Mouse (Mus musculus): Measurements from ENCODE around the gene Itpr1. TPM values are rescaled to one million over a fixed set of nuclear protein-coding genes. Genes with fewer than 3 reads are reported as not detected.

Gene Itpr1
- polyA plus RNA-seq, 1 experiment: 42.5 TPM

- peaks cover 6% of the 10 kb centered on the region for H3K4me1 ChIP-seq (ENCODE audit: control insufficient read depth, insufficient read depth, low read length)
- no peak for TF ChIP-seq EP300 (IDR thresholded peaks at IDR 0.05; ENCODE audit: insufficient read depth, low read depth, low read length)
- no peak for TF ChIP-seq CTCF (IDR thresholded peaks at IDR 0.05; ENCODE audit: low read depth, low read length)
- no peaks in the 10 kb centered on the region for H3K36me3 ChIP-seq (ENCODE audit: control insufficient read depth, insufficient read depth, low read length, poor library complexity, severe bottlenecking)
- H3K27me3 ChIP-seq (ENCODE audit: control insufficient read depth, insufficient read depth, low read length, poor library complexity, severe bottlenecking): no peaks in the 10 kb centered on the region
- no peak overlapping the region for H3K9ac ChIP-seq (ENCODE audit: low read depth, poor library complexity, severe bottlenecking)
- no peaks in the 10 kb centered on the region for H3K9me3 ChIP-seq (replicated peaks; ENCODE audit: control insufficient read depth, insufficient read depth, low read length, poor library complexity, severe bottlenecking)
- H3K4me3 ChIP-seq (ENCODE audit: low read depth, low read length): no peak overlapping the region
- 0 out of 2 replicates have a peak overlapping the region, but pooled peaks have one; percentile 15 for H3K27ac ChIP-seq (ENCODE audit: insufficient read depth, low read length)
Measured at GRCm38 (mm10) chr6:108572646-108573045, 359.8 kb downstream of the Itpr1 start.

- Histone ChIP-seq H3K27ac (ENCODE audit: insufficient read depth, low read length) (no peak overlapping the region), H3K4me3 (ENCODE audit: low read depth, low read length) (no peak overlapping the region), H3K9ac (ENCODE audit: low read depth, poor library complexity, severe bottlenecking) (no peak overlapping the region), H3K4me1 (ENCODE audit: control insufficient read depth, insufficient read depth, low read length) (peaks cover 6% of the 10 kb centered on the region), H3K9me3 (replicated peaks; ENCODE audit: control insufficient read depth, insufficient read depth, low read length, poor library complexity, severe bottlenecking) (no peaks in the 10 kb centered on the region), H3K36me3 (ENCODE audit: control insufficient read depth, insufficient read depth, low read length, poor library complexity, severe bottlenecking) (no peaks in the 10 kb centered on the region), H3K27me3 (ENCODE audit: control insufficient read depth, insufficient read depth, low read length, poor library complexity, severe bottlenecking) (no peaks in the 10 kb centered on the region)
- TF ChIP-seq POLR2A (IDR thresholded peaks at IDR 0.05; ENCODE audit: insufficient read depth, low read length) (no peak), CTCF (IDR thresholded peaks at IDR 0.05; ENCODE audit: low read depth, low read length) (no peak), EP300 (IDR thresholded peaks at IDR 0.05; ENCODE audit: insufficient read depth, low read depth, low read length) (no peak)
Measured at GRCm38 (mm10) chr6:108577056-108577455, 364.2 kb downstream of the Itpr1 start.

- H3K27ac ChIP-seq (ENCODE audit: insufficient read depth, low read length): no peak overlapping the region
- H3K36me3 ChIP-seq (ENCODE audit: control insufficient read depth, insufficient read depth, low read length, poor library complexity, severe bottlenecking): no peaks in the 10 kb centered on the region
- TF ChIP-seq POLR2A (IDR thresholded peaks at IDR 0.05; ENCODE audit: insufficient read depth, low read length) (no peak), CTCF (IDR thresholded peaks at IDR 0.05; ENCODE audit: low read depth, low read length) (no peak), EP300 (IDR thresholded peaks at IDR 0.05; ENCODE audit: insufficient read depth, low read depth, low read length) (no peak)
- no peak overlapping the region for H3K4me3 ChIP-seq (ENCODE audit: low read depth, low read length)
- no peaks in the 10 kb centered on the region for H3K27me3 ChIP-seq (ENCODE audit: control insufficient read depth, insufficient read depth, low read length, poor library complexity, severe bottlenecking)
- no peak overlapping the region for H3K9ac ChIP-seq (ENCODE audit: low read depth, poor library complexity, severe bottlenecking)
- H3K9me3 ChIP-seq (replicated peaks; ENCODE audit: control insufficient read depth, insufficient read depth, low read length, poor library complexity, severe bottlenecking): no peaks in the 10 kb centered on the region
- no peaks in the 10 kb centered on the region for H3K4me1 ChIP-seq (ENCODE audit: control insufficient read depth, insufficient read depth, low read length)
Measured at GRCm38 (mm10) chr6:108588426-108588825, 375.5 kb downstream of the Itpr1 start.

- no peak overlapping the region for H3K9ac ChIP-seq (ENCODE audit: low read depth, poor library complexity, severe bottlenecking)
- no peaks in the 10 kb centered on the region for H3K4me1 ChIP-seq (ENCODE audit: control insufficient read depth, insufficient read depth, low read length)
- no peaks in the 10 kb centered on the region for H3K27me3 ChIP-seq (ENCODE audit: control insufficient read depth, insufficient read depth, low read length, poor library complexity, severe bottlenecking)
- no peak overlapping the region for H3K27ac ChIP-seq (ENCODE audit: insufficient read depth, low read length)
- TF ChIP-seq CTCF (IDR thresholded peaks at IDR 0.05; ENCODE audit: low read depth, low read length) (no peak), EP300 (IDR thresholded peaks at IDR 0.05; ENCODE audit: insufficient read depth, low read depth, low read length) (no peak), POLR2A (IDR thresholded peaks at IDR 0.05; ENCODE audit: insufficient read depth, low read length) (no peak)
- no peaks in the 10 kb centered on the region for H3K36me3 ChIP-seq (ENCODE audit: control insufficient read depth, insufficient read depth, low read length, poor library complexity, severe bottlenecking)
- H3K4me3 ChIP-seq (ENCODE audit: low read depth, low read length): no peak overlapping the region
- no peaks in the 10 kb centered on the region for H3K9me3 ChIP-seq (replicated peaks; ENCODE audit: control insufficient read depth, insufficient read depth, low read length, poor library complexity, severe bottlenecking)
Measured at GRCm38 (mm10) chr6:108592227-108592626, 379.3 kb downstream of the Itpr1 start.

- no peaks in the 10 kb centered on the region for H3K9me3 ChIP-seq (replicated peaks; ENCODE audit: control insufficient read depth, insufficient read depth, low read length, poor library complexity, severe bottlenecking)
- no peaks in the 10 kb centered on the region for H3K27me3 ChIP-seq (ENCODE audit: control insufficient read depth, insufficient read depth, low read length, poor library complexity, severe bottlenecking)
- H3K9ac ChIP-seq (ENCODE audit: low read depth, poor library complexity, severe bottlenecking): no peak overlapping the region
- no peaks in the 10 kb centered on the region for H3K4me1 ChIP-seq (ENCODE audit: control insufficient read depth, insufficient read depth, low read length)
- no peaks in the 10 kb centered on the region for H3K36me3 ChIP-seq (ENCODE audit: control insufficient read depth, insufficient read depth, low read length, poor library complexity, severe bottlenecking)
- H3K27ac ChIP-seq (ENCODE audit: insufficient read depth, low read length): no peak overlapping the region
- H3K4me3 ChIP-seq (ENCODE audit: low read depth, low read length): no peak overlapping the region
- TF ChIP-seq CTCF (IDR thresholded peaks at IDR 0.05; ENCODE audit: low read depth, low read length): no peak
- no peak for TF ChIP-seq EP300 (IDR thresholded peaks at IDR 0.05; ENCODE audit: insufficient read depth, low read depth, low read length)
- TF ChIP-seq POLR2A (IDR thresholded peaks at IDR 0.05; ENCODE audit: insufficient read depth, low read length): no peak
Measured at GRCm38 (mm10) chr6:108592636-108593035, 379.7 kb downstream of the Itpr1 start.

- Histone ChIP-seq H3K9me3 (replicated peaks; ENCODE audit: control insufficient read depth, insufficient read depth, low read length, poor library complexity, severe bottlenecking) (no peaks in the 10 kb centered on the region), H3K36me3 (ENCODE audit: control insufficient read depth, insufficient read depth, low read length, poor library complexity, severe bottlenecking) (no peaks in the 10 kb centered on the region), H3K9ac (ENCODE audit: low read depth, poor library complexity, severe bottlenecking) (no peak overlapping the region), H3K27me3 (ENCODE audit: control insufficient read depth, insufficient read depth, low read length, poor library complexity, severe bottlenecking) (no peaks in the 10 kb centered on the region), H3K27ac (ENCODE audit: insufficient read depth, low read length) (no peak overlapping the region), H3K4me1 (ENCODE audit: control insufficient read depth, insufficient read depth, low read length) (no peaks in the 10 kb centered on the region), H3K4me3 (ENCODE audit: low read depth, low read length) (no peak overlapping the region)
- TF ChIP-seq EP300 (IDR thresholded peaks at IDR 0.05; ENCODE audit: insufficient read depth, low read depth, low read length) (no peak), CTCF (IDR thresholded peaks at IDR 0.05; ENCODE audit: low read depth, low read length) (no peak), POLR2A (IDR thresholded peaks at IDR 0.05; ENCODE audit: insufficient read depth, low read length) (no peak)
Measured at GRCm38 (mm10) chr6:108594171-108594841, 381.4 kb downstream of the Itpr1 start.

Data from ES-Bruce4 (cell line).